Mouse (Mus musculus): ENCODE measurements around the gene Psen2. TPM values are rescaled to one million over a fixed set of nuclear protein-coding genes. Genes with fewer than 3 reads are reported as not detected.

Gene Psen2
- total RNA-seq, 4 experiments from 2014 or later: 19.5 to 21.7 (median 20.9) TPM

DNA sequence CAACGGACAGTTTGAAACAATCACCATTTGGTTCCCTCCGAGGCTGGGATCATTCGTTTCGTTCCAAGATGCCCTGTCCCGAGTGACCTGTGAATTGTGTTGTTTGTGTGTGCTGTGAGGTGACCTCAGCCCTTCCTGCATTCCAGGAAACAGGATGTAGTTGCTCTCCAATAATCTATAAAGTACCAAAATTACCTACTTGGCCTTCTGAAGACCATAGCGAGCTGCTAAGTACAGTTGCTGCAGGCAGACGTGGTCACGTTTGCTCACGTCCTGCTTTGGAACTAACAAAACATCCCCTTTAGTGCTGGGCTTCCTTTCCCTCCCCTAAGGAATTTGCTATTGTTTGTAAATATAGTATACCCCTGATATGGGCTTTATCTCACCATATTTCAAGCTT, 14.3 kb upstream of the Psen2 start:
- no peak for DNase-seq (ENCODE audit: low spot score in 2 of 2)

DNA sequence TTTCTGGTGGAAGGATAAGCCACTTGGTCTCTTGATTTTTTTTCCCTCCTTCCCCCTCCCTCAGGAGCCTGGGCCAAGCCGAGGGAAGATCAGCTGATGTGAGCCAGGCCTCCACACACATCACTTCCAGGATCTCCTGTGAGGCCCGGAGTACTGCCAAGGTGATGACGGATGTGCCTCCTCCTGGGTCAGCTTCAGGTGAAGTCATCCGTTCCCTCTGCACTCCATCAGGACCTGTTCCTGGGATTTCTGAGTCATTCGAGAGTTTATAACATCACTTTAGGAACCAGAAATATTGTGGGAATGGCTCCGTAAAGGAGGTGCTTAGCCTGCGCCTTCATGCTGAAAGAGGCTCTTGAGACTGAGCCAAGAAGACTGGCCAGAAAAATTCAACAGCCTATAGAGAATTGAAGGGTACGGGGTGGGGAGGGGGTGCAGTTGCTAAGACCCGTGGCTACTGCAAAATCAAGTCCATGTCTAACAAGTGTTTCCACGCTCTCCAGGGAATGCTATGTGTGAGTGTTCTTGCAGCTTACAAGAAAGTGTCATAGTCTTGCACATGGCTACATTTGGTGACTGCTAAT, 11.6 kb upstream of the Psen2 start:
- no peak for DNase-seq (ENCODE audit: low spot score in 2 of 2)

DNA sequence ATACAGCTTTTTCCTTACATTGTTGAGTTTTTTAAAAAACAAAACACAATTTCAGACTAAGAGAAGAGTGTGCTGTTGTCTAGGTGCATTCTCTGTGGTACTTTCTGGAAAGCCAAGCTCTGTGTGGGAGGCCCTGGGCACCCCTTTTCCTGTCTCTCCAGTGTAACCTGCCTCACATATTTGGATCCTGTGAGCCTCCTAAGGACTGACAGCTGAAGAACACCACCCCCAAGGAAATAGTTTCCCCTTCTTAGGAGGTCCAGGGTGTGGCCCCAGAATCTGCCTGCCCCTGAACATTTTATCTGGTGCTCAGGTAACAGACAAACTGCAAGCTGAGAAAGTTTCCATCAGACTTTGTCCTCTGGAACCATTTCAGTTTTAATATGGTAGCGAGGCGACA, 5.8 kb upstream of the Psen2 start:
- no peak for DNase-seq (ENCODE audit: low spot score in 2 of 2)

DNA sequence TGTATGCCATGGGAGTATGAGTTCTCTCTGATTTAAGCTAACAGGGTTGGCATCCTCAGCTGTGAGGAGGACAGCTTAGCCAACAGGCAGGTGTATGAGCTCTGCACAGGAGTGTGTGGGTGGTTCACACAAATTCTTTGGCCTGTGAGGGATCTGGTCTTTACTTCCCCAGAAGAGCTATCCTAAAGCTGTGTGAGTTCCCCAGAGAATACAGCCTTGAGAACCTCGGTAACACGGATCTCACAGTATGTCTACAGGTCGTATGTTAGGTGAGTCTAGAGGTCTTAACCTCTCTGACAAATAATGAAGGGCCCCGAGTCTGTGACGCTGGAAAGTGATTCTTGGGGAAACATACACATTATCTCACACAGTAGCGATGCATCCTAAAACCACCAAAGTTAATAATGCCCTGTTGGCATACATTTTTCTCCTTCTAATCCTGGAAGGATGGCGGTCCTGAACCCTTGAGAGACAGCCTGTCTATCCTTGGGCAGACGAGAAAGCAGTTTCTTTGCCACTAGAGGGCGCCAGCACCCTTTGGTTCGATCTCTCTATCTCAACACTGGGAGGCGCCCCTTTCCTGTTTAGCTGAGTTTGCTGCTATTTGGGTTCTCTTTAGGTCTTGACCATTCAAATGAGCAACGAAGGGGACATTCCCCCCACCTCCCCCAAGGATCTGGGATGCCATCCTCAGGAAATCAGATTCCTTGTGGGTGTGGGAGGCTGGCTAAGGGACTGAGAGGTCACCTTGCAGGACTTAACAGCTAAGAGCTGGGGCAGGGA, 5.2 kb upstream of the Psen2 start:
- peak; percentile 67 to 79 for DNase-seq (ENCODE audit: low spot score in 2 of 2)

DNA sequence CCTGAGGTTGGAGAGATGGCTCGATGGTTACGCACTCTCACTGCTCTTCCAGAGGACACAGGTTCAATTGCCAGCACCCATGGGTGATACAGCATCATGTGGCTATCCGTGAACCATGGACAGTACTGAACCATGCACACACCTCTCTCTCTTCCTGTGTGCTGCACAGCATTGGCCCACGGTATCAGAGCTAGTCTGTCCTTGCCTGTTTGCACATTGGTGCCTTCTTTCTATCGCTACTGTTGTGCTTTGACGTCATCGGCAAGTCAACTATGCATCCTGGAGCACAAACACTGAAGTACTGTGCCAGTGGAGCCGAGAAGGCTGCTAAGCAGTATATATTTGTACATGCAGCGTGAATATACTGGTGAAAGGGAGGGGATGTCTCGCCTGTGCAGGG, 3.9 kb upstream of the Psen2 start:
- DNase-seq (ENCODE audit: low spot score in 2 of 2): no peak

DNA sequence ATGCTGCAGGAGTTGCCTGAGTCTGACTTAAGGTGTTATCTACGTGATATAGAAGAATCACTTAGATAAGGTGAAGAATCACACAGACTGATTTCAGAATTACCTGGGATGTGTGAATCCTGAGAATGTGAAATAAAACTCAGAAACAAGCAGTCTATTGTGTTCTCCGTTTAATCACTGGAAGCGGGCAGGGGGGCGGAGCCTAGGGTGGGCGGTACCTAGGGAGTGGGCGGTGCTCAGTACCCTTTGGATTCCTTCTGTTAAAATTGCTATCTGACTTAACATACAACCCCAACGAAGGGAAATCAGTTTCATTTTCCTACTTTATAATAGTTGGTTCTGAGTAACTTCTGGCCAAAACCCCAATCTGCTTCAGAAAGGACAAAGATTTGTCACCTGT, 2.2 kb upstream of the Psen2 start:
- no peak for DNase-seq (ENCODE audit: low spot score in 2 of 2)

DNA sequence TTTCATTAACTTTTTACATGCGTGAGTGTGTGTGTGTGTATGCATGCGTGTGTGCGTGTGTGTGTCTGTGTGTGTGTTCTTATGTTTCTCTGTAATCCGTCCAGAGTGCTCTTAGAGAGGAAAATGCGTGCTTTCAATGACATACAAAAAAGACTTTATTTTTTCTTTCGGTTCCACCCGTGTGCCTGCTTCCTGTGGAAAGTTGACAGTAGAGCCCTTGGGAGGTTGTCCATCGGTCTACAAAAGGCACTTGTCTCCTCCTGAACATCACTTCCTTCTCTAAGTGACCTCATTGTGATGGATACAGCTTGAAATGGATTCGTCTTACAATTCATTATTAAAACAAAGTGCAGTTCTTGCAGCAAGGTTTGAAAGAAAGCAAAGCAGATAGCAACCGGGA, 1.6 kb upstream of the Psen2 start:
- DNase-seq (ENCODE audit: low spot score in 2 of 2): no peak

DNA sequence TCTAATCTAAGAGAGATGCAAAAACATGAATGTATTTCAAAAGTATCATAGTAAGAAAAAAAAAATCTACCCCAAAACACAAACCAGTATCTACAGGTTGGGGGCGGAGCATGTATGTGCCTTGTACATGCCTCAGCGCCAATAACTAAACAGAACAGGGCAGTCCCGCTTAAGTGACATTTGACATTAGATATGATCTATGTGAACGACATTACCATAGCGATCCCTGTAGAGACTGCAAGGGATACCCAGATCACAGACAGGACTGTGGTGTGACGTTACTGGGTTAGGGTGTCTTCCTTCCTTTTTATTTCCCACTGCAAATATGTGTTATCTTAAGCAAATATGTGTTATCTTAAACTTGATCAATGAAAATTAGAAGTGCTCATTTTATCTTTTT, 1.2 kb upstream of the Psen2 start:
- no peak for DNase-seq (ENCODE audit: low spot score in 2 of 2)

DNA sequence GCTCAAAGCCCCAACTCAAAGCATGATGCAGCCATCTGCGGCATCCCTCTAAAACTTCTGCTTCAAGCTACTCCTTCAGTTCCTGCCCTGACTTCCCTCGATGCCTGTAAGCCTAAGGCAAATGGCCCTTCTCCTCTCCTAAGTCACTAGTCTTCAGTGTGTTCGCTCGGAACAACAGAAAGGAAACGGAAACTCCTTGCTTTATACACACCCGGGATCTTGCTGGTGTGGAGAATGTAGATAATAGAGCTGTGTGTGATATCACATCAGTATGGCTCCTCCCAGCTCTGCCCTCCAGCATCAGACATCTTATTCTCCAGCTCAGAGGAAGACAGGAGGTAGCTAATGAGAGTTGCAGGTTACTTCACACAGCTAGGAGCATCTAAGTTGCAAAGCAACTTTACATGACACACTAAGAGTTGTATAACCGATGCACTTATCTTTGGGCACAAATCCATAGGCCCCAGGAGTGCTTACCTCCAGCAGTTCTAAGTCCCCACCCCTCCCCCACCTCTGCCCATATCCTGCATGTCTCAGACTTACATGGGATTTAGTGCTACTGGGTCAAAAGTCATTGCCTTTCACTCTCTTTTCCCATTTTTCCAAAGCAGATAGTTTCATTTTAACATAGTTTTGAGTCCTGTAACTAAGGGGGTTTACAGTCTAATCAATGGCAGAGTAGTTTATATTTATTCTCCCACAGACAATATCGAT, 1.2 kb downstream of the Psen2 start:
- DNase-seq (ENCODE audit: low spot score in 2 of 2): no peak

DNA sequence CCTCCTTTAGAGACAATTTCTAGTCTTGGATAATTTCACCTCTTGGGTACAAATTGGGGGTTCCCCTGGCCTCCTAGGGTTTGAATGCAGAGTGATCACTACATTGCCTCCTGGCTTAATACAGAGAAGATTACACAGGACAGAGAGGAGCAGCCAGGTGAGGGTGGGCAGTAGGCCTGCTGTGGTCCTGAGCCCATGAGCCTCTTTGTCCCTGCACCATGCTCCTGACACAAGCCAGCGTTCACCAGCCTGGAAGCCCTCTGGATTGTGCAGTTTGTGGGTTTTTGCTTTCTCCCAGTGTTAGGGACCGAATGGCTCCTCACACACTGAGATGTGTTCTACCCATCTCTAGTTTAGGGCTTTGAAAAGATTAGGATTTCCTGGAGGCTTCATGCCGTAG, 1.8 kb downstream of the Psen2 start:
- DNase-seq (ENCODE audit: low spot score in 2 of 2): no peak

DNA sequence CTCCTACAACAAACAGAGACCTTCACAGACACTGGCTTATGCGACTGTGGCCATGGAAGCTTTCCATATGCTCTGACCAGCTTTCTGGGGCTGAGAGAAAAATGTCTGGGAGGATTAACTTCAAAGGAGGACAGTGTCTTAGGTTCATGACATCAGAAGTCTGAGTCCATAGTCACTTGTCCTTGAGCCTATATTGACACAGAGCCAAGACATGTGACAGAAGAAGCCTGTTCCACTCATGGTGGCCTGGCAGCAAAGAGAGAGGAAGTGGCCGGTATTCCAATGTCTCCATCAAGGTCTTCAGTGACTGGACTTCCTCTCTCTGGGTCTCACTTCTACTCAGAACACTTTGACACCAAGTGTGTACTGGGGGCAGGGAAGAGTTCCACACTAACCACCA, 2.4 kb downstream of the Psen2 start:
- no peak for DNase-seq (ENCODE audit: low spot score in 2 of 2)

DNA sequence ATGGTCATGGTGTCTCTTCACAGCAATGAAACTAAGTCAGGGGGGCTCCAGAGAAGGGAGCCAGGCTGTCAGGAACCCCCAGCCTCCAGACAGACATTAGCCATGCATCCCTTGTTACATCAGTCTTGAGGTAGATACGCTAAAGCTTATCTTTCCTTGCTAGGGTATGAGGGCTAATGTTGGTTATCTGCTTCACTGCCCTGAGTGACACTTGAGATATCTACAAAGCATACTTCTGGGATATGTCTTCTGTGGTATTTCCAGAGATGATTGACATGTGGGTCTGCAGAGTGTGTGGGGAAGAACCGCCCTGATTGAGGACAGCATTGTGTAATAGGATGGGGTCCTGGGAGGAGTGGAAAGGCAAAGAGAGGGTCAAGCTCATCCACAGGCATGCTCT, 3.5 kb downstream of the Psen2 start:
- no peak for DNase-seq (ENCODE audit: low spot score in 2 of 2)

DNA sequence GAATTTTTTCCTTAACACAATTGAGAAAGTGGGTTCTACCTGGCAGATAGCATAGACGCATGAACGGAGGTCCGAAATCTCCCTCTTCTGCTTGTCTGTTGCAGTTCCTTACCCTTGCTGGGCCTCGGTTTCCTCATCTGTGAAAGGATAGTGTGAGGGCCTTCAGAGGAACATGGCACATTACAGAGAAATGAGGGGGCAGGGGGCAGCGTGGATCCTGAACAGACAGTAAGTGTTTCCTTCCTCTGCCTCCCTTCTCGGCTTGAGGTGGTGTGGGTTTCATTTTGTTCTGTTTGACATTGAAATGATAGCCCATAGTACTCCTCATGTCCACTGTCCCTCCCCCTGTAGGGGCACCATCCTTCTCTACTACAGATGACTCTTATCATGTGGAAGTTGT, 5.8 kb downstream of the Psen2 start:
- no peak for DNase-seq (ENCODE audit: low spot score in 2 of 2)

DNA sequence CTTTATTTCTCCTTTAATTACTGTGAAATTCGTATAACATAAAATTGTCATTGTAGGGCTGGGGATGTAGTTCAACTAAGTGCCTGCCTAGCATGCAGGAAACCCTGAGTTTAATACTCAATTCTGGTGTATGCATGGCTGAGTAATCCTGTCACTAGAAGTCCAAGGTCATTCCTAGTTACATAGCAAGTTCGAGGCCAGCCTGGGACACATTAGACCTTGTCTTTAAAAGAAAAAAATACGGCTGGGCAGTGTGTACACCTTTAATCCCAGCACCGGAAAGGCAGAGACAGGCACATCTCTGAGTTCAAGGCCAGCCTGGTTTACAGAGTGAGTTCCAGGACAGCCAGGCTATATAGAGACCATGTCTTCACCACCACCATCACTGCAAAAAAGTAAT, 6.4 kb downstream of the Psen2 start:
- no peak for DNase-seq (ENCODE audit: low spot score in 2 of 2)

DNA sequence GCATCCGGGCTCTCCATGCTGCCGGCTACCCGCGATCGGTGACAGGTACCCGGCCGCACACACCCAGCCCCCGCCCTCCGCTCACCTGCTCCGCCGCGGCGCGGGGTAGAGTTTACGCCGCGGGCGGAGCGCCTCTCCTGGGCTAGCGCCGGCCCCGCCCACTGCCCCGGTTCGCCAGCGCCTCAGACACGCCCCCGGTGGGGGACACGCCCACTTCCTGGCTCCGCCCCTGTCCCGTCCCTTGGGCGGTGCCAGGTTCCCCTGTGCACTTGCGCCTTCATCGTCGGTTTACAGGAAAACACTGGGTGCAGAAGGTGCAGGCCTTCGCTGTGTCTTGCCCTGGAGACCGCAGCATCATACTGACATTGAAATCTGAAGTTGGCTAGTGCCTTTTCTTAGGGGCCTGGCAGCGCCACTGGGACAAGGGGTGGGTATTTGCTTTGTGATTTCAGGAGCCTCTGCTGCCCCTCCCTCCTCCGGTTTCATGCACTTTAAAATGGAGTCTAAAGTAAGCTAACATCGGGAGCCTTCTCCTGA, 7.0 kb downstream of the Psen2 start:
- peak; percentile 88 to 91 for DNase-seq (ENCODE audit: low spot score in 2 of 2)

DNA sequence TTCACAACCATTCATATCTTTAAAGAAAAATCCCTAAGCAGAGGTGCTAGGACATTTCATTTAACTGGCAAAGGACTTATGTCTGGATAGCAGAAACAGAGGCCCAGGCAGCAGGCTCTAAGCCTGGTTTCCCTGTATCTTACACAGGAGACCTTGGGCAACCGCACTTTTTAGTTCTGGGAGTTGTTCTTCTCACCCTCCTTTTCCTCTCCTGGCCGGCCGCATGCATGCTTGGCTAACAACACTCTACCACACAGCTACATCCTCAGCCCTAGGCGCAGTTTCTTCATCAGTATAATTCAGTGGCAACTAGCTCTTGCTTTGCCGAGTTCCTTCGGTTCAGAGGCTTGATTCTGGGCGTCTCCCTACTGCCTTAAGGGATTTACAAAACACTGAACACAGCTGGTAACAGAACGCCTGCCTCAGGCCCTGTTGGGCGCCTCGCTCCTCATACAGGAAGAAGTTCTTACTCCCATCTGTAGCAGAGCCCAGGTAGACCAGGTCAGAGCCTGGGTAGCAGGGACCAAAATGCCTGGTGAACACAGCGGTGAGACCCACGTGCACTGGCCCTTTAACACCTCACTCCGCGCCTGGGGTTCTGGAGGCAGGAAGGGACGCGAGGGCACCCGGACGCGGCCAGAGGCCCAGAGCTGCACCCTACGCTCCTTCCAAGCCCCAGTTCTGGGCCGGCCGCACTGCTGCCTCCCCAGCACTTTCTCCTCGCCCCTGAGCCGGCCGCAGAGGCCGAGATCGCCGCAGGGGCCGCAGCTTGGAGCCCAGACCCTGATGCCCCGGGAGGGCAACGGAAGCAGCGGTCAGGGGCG, 7.7 kb downstream of the Psen2 start:
- peak in 1 of 2 experiments; percentile 50 for DNase-seq (ENCODE audit: low spot score in 2 of 2)

DNA sequence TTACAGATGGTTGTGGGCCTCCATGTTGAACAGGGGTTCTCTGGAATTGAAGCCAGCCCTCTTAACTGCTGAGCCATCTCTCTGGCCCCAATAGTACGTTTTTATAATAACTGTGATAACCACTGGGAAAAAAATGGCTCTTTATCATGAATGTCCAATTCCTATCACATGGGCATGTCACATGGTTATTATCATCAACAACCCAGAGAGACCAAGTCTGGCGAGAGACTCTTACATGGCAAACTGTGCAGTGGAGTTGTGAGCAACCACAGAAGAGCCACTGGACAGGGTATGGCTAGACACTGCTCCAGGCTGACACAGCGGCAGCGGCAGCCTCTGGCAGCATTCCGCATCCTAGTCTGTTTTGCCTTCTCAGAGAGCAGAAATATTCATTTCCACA, 8.9 kb downstream of the Psen2 start:
- DNase-seq (ENCODE audit: low spot score in 2 of 2): no peak

DNA sequence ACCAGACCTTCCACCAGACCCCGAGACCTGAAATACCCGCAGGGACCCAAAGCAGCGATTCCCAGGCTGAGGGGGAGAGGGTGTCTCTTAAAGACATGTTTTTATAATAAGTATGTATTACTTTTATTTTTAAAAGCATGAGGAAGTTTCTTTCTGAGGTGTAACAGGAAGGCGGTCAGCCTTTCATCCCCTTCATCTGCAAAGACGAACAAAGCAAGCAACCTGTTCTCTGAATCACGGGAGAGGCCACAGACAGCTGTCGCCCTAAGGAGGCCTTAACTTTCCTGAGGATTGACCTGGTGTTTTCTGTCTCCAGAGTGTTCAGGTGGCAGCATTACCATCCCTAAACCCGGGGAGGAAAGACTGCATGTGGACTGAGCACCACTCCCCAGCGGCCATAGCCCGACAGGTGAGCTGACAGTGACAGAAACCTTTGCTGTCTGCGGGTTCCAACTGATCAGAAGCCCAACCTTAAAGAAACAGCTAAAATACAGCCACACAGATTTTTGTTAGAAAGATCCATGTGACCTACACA, 10.5 kb downstream of the Psen2 start:
- DNase-seq (ENCODE audit: low spot score in 2 of 2): no peak

DNA sequence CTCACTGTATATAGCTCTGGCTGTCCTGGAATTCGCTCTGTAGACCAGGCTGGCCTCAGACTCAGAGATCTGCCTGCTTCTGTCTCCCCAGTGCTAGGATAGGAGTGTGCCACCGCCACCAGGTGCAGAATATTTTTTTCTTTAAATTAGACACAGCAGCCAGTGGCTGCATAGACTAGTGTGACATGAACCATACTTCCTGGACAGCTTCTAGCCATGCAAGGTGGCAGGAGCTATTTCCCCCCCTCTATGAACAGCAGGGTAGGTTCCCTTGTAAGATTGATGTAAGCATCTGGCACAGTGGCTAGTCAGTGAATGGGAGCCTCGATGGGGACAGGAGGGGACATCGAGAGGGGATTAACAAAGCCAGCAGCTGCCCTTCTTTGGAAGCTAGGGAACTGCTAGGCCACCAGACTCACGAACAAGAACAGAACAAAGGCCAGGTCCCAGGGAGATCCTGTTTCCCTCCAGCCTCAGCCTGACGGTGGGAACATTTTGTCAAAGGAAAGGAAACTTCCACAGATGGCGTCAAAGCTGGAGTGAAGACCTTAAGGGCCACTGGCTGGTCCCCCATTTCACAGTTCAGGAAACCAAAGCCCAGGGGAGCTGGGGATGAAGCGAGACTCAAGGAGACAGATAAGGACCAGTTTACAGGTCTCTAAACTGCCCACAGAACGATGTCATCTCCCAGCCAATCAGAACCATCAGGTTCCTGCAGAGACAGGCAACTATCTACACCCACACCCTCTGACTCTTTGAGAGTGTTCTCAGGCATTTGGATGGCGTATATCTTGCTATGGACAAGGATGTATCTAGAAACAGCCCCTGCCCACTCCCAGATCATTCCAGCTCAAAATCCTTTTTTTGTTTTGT, 11.8 kb downstream of the Psen2 start:
- DNase-seq (ENCODE audit: low spot score in 2 of 2): no peak

DNA sequence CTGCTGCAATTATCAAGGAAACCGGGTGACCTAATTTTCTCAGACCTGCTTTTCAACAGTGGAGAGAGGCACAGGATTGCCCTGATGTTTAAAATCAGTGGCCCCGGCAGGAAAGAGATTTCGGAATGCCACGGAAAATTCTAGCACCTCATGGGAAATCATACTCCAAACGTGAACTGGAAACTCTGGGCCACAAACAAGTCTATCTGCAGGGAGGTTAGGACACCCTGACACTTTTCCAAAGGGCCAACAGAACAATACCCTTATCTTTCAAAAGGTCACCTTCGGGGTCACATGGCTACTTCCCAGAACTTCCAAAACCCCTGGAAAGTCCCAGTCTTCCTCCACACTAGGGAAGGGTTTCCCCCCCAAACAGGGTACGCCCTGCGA, 12.8 kb downstream of the Psen2 start:
- no peak for DNase-seq (ENCODE audit: low spot score in 2 of 2)
